Mouse (Mus musculus): ENCODE measurements around the gene Mgll. TPM values are rescaled to one million over a fixed set of nuclear protein-coding genes. Genes with fewer than 3 reads are reported as not detected.

The Mgll gene
- total RNA-seq, 2 experiments from 2014 or later: 0.99 to 2.0 TPM

- ATAC-seq (replicated peaks; ENCODE audit: poor library complexity, severe bottlenecking): no peak
Observed at GRCm38 (mm10) chr6:88873965-88874867, 150.0 kb downstream of the Mgll start.

GRCm38 (mm10) chr6:88874868-88875508 lies 150.8 kb downstream of the Mgll start, which contains the start of gene Podxl2:
Gene Podxl2 (minus strand): TSS chr6:88875044.
- ATAC-seq (replicated peaks; ENCODE audit: poor library complexity, severe bottlenecking): peak; percentile 65

Other genes starting within 250 kb of the Mgll start
- 221 and 234 TPM in 2 replicates for gene Sec61a1, start 205.5 kb upstream of the Mgll start, total RNA-seq (2014; fragmentation: Nextera tagmentation)
- 228 and 244 TPM in 2 replicates for gene Sec61a1, start 205.5 kb upstream of the Mgll start, total RNA-seq (2017)
- gene Kbtbd12, start 86.5 kb upstream of the Mgll start, total RNA-seq (2014; fragmentation: Nextera tagmentation): not detected in 2 replicates
- gene Kbtbd12, start 86.5 kb upstream of the Mgll start, total RNA-seq (2017): 0.05 and 1.1 TPM in 2 replicates
- gene Abtb1, start 117.6 kb downstream of the Mgll start, total RNA-seq (2014; fragmentation: Nextera tagmentation): 19.7 and 21.6 TPM in 2 replicates
- gene Abtb1, start 117.6 kb downstream of the Mgll start, total RNA-seq (2017): 22.3 and 35.6 TPM in 2 replicates
- not detected in 2 replicates for gene Podxl2, start 150.6 kb downstream of the Mgll start, total RNA-seq (2014; fragmentation: Nextera tagmentation)
- gene Podxl2, start 150.6 kb downstream of the Mgll start, total RNA-seq (2017): not detected in 2 replicates
- gene Mcm2, start 174.4 kb downstream of the Mgll start, total RNA-seq (2014; fragmentation: Nextera tagmentation): 148 and 183 TPM in 2 replicates
- gene Mcm2, start 174.4 kb downstream of the Mgll start, total RNA-seq (2017): 153 and 168 TPM in 2 replicates
- gene Tpra1, start 177.8 kb downstream of the Mgll start, total RNA-seq (2014; fragmentation: Nextera tagmentation): 25.1 and 62.6 TPM in 2 replicates
- gene Tpra1, start 177.8 kb downstream of the Mgll start, total RNA-seq (2017): 28.7 and 30.9 TPM in 2 replicates

Data from granulocyte monocyte progenitor cell, adult 5-6 weeks (primary cell).